Mouse (Mus musculus) T-helper 1 cell (primary cell): ENCODE data around the gene Nr3c2.

Experiments used
- in situ Hi-C: fragments of 300-600 bp; cut with MboI, MseI; formaldehyde crosslinking; loops from one replicate; pipeline ENCODE4 v1.15.1; 2025; ENCODE audit warnings: high pct_unique_total_duplicates

The Nr3c2 gene

DNA sequence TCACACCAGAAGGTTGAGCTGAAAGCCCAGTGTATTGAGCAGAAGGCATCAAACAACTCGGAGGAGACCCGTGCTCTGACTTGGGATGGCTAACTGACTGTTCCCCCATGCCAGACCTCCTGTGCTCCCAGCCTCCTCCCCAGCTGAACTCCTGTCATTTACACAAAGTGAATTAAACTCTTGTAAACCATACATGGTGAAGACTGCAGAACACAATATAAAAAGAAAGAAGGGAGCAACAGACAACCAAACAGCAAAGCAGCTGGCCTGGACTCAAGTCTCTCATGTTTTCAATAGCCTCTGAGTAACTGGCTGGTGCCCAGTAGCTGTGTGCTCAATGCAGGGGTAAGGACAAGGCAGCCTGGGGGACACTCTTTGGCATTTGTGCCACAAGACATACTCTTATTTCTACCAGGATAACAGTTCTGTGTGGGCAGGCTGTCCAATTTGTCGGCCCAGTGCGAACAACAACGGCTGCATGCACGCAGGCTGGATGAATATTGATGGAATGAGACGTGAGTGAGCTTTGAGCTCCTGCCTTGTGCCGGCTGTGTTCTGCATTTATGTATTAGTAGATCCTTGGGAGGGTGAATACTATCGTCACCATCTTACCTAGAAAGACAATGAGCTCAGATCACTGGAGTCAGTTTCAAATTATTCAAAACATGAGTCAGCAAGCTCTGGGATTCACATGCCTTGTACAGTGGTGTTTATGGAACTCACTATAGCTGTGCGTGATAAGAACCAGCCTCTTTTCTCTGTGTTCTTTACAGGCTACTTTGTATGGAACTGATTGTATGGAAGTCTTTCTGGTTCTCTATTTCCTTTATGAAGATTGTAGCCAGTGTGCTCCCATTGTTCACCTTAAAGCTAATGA, 152.4 kb downstream of the Nr3c2 start:
- in situ Hi-C loops: no loop called here

- in situ Hi-C loops: no loop called here
These were observed 156.3 kb downstream of the Nr3c2 start for GRCm38 (mm10) chr8:77055492-77056021.

DNA sequence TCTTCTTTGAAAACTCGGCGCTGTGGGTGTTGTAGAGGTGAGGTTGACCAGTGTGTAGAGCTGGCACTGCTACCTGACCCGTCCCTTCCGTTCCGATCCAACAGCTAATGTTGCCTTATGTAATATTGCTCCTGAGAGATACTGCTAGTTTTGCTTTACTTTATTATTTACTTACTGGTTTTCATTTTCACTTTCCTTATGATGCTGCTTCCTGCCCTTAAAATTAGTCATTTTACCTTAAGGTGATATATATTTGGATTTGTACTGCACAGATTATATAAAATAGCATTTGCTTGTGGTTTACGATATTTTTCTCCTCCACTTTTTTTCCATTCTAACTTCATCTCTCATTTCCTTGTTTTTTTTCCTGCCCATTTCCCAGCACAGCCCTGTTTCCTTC, 157.6 kb downstream of the Nr3c2 start:
- in situ Hi-C loops: no loop called here

DNA sequence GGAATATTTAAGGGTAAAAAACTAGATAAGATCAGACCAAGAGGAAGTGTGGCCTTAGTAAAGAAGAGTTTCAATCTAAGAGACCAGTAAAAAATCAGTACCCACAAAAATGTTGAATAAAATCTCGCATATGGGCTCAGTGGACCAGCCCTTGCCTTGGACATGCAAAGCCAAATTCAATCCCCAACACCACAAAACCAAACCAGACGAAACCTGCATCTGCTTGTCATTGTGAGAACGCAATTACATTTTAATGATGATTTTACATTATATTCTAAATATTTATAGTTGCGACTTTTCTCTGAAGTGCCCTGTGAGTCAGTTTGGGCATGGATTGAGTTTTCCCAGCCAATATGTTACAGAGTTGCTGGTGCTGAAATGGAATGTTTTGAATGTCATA, 183.4 kb downstream of the Nr3c2 start:
- in situ Hi-C loops: no loop called here

- in situ Hi-C loops: no loop called here
These were observed 186.8 kb downstream of the Nr3c2 start for GRCm38 (mm10) chr8:77086036-77086435.

DNA sequence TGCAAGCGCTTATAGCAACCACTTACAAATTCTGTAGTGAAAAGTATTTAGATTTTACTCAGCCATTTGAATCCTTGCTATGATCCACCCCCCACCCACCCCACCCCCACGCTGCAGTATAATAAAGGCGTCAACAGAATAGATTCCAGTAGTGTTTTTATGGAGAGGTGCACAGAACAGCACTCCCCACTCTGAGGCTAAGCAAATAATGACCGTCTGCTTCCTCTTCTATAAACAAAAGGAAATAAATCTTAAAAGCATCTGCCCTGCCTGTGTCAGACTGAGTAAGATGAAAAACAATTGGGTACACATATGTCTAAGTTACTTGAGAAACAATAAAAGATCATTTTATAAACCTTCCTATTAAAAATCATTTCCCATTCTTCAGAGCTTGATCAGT, 197.5 kb downstream of the Nr3c2 start:
- in situ Hi-C loops: no loop called here

DNA sequence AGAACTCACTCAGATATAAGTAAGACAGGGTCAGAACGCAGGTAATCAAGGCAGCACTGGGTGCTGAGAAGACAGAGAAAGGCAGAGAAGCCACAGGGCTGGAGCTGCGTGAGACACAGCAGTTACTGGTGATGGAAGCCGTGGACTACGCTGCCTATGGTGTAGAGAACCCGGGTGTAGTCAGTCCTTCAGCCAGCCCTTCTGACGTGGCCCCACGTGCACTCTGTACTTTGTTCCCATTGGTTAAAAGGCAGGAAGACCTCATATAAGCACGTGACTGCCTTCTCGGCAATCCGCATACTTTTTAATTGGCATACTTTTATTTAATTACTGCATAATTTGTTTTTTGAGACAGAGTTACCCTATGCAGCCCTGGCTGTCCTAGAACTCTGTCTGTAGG, 198.9 kb downstream of the Nr3c2 start:
- in situ Hi-C loops: no loop called here

- in situ Hi-C loops: no loop called here
These were observed 201.1 kb downstream of the Nr3c2 start for GRCm38 (mm10) chr8:77100370-77100769.

DNA sequence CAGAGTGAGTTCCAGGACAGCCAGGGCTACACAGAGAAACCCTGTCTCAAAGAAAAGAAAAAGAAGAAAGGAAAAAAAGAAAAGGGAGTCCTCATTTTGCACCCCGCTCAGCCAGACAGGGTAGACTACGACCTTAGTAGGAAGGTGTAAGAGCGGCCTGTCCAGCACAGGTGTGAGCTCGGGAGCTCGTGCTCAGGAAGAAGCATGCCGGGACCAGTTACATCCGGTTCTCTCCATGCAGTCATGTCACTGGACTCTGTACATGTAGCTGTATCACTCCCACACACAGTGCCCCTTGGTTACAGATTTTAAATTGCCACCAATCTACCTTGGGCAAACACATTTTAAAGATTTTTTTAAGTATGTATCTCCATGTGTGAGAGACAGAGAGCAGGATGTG, 203.6 kb downstream of the Nr3c2 start:
- in situ Hi-C loops: no loop called here

- in situ Hi-C loops: no loop called here
These were observed 213.5 kb downstream of the Nr3c2 start for GRCm38 (mm10) chr8:77112719-77113118.

- in situ Hi-C loops: no loop called here
These were observed 215.5 kb downstream of the Nr3c2 start for GRCm38 (mm10) chr8:77114769-77115168.

GRCm38 (mm10) chr8:77116419-77117079, 217.3 kb downstream of the Nr3c2 start:
- in situ Hi-C loops: no loop called here

DNA sequence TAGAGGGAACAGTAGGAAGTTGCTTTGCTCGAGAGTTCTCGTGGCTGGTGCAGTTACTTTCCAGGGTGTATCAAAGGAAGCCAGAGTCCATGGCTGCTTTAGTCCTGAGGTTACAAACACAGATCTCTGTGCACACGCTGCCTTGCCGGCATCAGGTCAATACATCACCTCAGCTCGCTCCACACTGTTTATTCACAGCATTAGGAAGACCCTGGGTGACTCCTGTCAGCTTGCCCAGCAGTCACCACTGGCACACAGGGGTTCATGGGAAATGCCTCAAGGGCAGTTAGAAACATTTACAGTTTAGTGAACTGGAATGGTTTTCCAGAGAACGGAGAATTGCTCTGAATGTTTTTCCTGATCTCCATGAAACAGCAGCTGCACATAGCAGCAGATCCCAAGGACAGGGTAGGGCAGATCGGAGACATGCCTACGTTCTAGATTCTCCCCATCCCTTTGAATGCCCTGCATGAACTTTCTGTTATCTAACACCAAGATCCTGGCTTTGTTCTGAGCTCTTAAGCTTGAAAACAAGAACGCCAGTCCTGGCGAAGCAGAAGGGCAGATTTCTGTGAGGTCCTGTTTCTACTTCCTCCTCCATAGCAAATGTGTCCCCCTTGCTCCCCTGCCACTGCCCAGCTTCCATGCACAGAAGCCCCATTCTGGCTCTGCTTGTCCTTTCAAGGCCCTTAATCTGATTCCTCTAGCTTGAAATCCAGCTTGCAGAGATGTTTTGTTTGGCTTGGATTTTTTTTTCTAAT, 221.7 kb downstream of the Nr3c2 start:
- in situ Hi-C loops: no loop called here

- in situ Hi-C loops: no loop called here
These were observed 222.3 kb downstream of the Nr3c2 start for GRCm38 (mm10) chr8:77121571-77121890.

DNA sequence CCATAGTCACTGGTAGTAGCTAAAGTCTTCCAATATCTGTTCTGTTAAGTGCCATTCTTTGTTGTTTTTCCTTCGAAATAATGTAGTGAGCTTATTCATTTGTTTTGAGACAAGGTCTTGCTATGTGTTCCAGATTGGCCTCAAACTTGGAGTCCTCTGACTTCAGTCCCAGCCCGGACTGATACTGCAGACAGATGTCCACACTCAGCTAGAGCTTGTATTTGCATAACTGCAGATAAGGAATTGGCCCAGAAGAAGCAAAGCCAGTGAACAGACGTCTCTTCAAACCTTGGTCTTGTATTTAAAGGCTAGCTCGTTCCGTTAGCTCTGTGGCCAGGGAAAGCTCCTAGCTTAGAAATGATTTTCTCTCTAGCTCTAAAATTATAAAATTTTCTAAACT, 223.1 kb downstream of the Nr3c2 start:
- in situ Hi-C loops: no loop called here

- in situ Hi-C loops: no loop called here
These were observed 226.5 kb downstream of the Nr3c2 start for GRCm38 (mm10) chr8:77125777-77126176.

DNA sequence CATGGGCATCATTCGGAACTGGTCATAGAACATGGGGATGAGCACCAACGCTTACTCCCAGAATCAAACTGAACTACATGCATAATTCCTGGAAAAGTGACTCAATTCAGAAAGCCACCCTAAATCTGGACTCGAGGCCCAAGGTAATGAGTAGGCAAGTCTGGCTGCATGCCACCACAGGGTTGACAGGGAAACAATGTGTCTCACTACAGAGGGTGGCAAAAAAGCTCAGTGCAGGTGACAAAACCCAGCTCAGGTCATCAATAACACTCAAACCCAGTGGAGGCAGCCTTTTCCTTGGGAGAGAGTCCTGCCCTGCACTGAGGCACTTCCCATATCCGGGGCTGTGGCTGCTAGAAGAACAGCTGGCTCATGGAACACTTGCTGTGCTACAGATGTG, 228.8 kb downstream of the Nr3c2 start:
- in situ Hi-C loops: no loop called here

- in situ Hi-C loops: no loop called here
These were observed 233.8 kb downstream of the Nr3c2 start for GRCm38 (mm10) chr8:77132903-77133637.

DNA sequence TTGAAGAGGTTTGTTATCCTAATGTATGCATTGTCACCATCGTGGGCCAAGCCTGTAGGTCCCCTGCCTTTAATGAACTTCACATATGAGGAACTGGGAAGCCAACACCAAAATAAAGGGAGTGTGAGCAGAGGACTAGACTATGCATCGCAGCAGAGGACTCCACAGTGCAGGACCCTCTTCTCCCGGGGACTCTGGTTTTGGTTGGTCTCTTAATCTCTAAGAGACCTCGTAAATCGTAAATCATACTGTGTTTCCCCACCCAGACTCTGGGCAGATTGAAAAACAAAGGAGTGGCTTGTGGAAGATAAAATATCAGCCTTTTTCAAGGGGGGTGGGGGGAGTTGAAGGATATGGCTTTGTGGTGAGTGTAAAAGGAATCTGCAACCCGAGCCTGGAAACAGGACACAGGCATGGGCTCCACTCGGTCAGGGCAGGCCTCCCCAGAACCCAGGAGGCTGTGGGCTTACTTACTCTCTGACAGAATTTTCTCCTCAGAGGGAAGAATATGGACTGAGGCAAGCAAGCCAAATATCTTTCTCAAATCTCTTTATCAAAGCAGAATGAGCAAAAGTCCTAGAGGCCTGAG, 234.6 kb downstream of the Nr3c2 start:
- in situ Hi-C loops: no loop called here

GRCm38 (mm10) chr8:77145285-77145684, 246.0 kb downstream of the Nr3c2 start:
- in situ Hi-C loops: no loop called here

GRCm38 (mm10) chr8:77154496-77154895, 255.3 kb downstream of the Nr3c2 start:
- in situ Hi-C loops: no loop called here
